Mouse (Mus musculus) central nervous system, embryonic 14 days (tissue): ENCODE results near the gene Ccdc183. TPM values are rescaled to one million over a fixed set of nuclear protein-coding genes. Genes with fewer than 3 reads are reported as not detected.

Source experiments
- polyA plus RNA-seq: library from polyadenylated mRNA; depleted of rRNA; stranded (reverse); fragments of >200 nt; gene quantifications from 2 replicates; pipeline ENCODE4 v1.2.3, GENCODE M21; 2012; rRNA removed

Gene Ccdc183
- 0.01 TPM in 1 of 2 replicates, not detected in the other for polyA plus RNA-seq

DNA sequence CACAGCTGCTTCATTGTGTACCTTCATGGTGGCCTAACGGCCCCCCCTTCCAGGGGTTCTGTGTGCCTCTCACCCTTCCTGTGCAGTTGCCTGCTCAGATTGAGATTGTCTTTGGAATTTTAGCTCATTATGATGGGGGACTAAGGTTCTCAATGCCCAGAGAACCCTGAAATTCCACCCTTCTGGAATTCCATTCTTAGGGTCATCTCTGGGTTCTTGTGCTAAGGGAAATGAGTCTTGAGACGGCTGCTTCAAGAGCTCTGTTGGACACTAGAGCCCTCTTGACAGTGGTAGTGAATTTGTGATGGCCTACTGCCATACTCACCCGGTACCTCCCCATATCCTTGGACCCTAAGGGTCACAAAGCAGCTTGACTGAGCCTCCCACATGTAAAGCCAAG, at the start of gene Ccdc183:
Gene Ccdc183 (minus strand): TSS at position 101 of the 400 bp plus-strand sequence.

DNA sequence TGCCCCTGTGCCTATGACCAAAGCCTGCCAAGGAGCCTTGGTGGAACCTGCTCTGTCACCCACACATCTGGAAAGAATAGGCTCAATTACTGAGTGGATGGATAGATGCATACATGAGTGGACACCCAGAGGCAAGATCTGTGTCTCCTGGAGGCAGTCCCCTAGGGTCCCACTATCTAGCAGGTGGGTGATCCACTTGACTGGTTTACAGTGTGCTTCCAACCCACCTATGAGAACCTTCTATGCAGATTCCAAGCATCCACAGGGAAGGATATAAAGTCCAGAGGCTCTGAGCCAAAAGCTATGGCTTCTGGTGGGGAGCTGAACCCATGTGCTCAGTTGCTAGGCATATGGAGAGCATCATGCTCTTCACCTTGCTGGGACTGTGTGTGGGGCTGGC, 40.2 kb upstream of the Ccdc183 start, which contains the start of gene Lcn5:
Gene Lcn5 (plus strand): TSS at position 301 of the 400 bp plus-strand sequence.

DNA sequence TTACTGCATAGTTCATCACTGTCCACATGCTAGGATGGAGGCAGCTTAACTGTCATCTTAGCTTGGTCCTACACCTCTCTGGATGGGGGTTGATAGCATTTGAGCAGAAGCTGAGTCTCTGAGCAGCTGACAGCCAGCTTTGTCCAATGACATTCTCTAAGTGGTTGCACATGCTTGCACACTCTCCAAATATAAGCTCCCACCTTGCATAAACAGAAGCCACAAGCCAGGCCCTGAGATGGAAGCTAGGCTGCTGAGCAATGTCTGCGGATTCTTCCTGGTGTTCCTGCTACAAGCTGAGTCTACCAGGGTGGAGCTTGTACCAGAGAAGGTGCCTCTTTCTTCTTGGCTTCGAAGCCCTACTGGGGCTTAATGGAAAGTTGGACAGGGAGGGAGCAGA, 35.4 kb upstream of the Ccdc183 start, which contains the start of gene Lcn8:
Gene Lcn8 (plus strand): TSS at position 219 of the 400 bp plus-strand sequence.

DNA sequence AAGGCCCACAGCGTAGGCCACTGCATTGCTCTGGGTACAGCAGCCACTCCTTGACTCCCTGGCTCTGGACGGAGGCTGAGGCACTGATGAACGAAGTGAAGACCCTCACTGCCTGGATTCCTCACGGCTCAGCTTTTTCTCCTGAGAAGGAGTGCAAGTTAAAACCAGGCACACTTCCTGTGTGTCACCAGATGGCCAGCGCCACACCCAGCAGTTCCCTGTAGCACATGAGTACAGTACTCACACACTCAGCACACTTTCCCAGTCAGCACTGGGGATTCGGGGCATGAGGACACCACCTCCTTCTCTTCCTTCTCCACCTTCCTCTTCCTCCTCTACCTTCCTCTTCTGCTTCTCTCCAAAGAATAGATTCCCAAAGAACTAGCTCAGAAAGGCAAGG, 10.3 kb upstream of the Ccdc183 start, which contains the start of gene Fcna:
Gene Fcna (minus strand): TSS at position 220 of the 400 bp plus-strand sequence.

DNA sequence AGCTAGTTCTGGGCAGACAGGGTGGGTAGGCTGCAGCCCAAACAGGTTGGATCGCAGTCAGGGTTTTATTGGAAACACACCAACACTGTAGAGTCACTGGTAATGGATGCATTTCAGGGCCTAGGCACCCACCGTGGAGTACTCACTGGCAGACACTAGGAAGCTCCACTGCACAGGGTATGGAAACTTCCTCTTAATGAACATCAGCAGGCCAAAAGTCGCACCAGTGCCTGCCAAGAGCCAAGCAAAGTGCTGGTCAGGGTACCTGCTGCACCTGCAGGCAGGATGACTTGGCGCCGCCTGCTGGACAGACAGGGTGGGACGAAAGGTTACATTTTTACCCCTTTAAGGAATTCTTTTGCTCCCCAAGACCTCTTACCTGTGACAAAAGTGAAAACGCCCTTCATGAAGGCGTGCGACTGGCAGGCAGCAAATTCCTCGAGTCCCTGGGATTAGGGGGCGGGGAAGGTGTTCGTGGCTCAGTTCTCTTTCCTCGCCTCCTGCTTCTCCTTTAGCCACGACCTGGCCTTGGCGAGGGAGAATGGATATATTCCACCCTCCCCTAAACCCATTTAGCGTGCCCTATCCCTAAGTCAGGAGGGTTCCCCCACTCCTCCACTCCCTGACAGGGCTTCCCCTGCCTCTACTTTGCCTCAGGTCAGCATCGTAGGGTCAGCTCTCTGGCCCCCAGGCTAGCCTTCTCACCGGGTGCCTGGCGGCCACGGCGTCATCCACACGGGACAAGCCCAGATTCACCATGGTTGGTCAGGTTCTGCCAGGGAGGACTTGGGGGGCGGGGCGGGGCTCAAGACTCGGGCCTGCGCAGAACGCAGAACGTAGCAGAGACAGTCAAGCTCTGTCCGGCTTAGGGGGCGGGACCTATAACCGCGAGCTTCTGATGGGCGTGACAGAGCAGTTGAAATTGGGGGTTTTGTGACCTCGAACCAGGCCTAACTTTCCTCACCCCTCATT, 4.0 kb upstream of the Ccdc183 start, which contains the start of gene Tmem141:
Gene Tmem141 (minus strand): TSS at position 777 of the 972 bp plus-strand sequence.

DNA sequence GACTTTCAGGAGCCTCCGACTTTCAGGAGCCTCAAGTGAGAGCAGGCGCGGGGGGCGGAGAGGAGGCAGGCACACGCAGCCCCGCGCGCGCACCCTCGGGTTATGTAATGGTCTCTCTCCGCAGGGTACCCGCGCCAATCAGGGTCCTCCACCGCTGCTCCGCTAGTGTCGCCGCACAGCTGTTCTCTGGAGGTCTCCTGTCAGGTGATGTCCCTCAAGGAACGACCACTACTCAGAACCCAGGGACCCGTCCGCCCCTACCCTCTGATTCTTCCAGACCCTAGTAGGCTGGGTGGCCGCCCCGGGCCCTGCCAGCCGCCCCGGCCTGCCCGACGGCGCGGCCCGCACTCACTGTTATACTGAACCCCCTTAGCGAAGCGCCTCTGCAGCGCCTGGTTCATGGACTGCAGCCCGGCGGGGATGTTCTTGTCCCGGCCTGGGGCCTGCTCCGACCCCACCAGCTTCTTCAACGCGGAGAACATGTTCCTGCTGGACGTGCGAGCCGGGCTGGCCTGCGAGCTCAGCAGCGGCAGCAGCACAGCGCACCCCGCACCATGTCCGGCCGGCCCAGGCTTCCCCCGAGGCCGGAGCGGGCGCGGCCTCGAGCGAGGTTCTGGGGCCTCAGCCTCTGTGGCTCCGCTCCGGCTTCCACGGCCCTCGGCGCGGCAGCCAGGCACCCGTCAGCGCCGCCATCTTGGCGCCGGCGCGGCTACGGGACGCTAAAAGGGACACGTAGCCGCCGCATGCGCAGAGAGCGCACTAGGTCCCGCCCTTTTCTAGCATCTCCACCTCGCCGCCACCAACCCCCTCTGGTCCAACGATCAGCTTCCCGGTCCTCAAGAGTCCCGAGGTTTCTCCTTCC, 9.5 kb downstream of the Ccdc183 start, which contains the start of gene Rabl6:
Gene Rabl6 (minus strand): TSS at position 761 of the 862 bp plus-strand sequence.

DNA sequence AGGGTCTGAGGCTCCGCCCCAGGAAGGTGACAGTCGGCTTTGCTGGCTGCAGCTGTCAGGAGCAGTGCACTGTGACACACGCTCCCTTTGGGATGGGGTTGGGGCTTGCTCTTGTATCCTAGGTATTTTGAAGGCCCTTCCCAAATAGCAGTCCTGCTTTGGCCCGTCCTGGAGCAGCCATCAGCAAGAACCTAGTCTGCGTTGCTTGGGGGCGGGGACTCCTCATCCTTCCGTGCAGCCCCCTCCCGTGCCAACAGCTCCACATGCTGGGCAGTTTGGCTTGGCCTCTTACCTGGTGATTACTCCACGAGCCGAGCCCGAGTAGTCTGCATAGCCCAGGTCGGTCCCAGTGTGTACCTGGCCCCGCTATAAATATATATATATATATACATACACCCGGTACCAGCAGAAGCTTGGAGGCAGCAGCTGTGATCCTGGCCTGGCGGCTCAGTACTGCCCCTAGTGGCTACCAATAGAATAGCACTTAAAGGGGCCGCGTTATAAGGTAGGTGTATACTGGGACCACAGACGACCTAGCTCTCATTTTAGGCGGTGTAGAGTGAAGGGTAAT, 36.1 kb downstream of the Ccdc183 start, which contains the start of gene Ajm1:
Gene Ajm1 (minus strand): TSS at position 464 of the 571 bp plus-strand sequence.

DNA sequence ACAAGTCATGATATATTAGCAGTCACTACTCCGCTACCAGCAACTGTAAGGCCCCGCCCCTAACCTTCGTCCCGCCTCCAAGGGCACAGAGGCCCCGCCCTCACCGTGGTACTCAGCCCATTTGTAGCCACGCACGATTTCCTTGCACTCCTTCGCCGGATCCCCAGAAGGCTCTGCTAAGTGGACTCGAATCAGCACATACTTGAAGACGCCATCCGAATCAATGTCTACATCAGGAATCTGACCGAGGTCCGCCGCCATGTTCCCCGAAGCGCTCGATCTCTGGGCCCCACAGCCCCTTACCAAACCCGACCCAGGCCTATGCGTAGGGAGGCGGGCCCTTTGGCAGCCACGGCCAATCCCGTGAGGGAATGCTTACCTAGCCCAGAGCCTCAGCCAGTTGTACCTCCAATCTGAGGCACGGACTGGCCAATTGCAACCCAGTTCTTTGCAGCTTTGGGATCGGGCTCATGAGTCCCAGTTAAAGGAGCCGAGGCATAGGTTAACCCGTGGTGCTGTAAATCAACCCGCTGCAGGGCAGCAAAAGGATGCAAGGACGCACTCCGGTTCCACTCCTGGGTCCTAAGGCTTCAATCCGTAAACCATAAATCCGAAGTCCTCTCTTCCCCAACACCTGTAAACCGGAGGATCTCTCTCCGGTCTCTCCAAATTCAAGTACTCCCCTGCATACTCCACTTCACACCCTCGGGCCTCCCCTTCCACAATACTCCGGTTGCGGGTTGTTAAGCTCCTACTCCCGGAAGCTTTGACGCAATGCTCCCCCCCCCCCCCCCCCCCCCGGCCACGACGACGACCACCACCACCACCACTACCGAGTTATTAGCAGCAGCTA, 42.7 kb downstream of the Ccdc183 start, which contains the start of the genes Mamdc4 and Phpt1:
Gene Mamdc4 (minus strand): TSS at position 267 of the 853 bp plus-strand sequence.
Gene Phpt1 (minus strand): TSS at position 646 of the 853 bp plus-strand sequence.

Other genes starting within 250 kb of the Ccdc183 start
- 29.5 and 39.5 TPM in 2 replicates for gene Sapcd2, start 245.4 kb downstream of the Ccdc183 start, polyA plus RNA-seq
- gene Entpd2, start 221.8 kb downstream of the Ccdc183 start, polyA plus RNA-seq = 2.0 and 3.8 TPM in 2 replicates
- 585 and 599 TPM in 2 replicates for gene Npdc1, start 218.3 kb downstream of the Ccdc183 start, polyA plus RNA-seq
- gene Fut7, start 194.4 kb downstream of the Ccdc183 start, polyA plus RNA-seq = 0.39 and 0.44 TPM in 2 replicates
- gene Abca2, start 189.0 kb downstream of the Ccdc183 start, polyA plus RNA-seq = 43.4 and 48.8 TPM in 2 replicates
- gene Clic3, start 160.8 kb downstream of the Ccdc183 start, polyA plus RNA-seq = 0.74 and 1.3 TPM in 2 replicates
- gene Paxx, start 156.6 kb downstream of the Ccdc183 start, polyA plus RNA-seq = 122 and 124 TPM in 2 replicates
- gene Ptgds, start 147.6 kb downstream of the Ccdc183 start, polyA plus RNA-seq = 65.0 and 127 TPM in 2 replicates
- not detected in 2 replicates for gene Lcn12, start 123.8 kb downstream of the Ccdc183 start, polyA plus RNA-seq
- 37.4 and 43.7 TPM in 2 replicates for gene Fbxw5, start 116.9 kb downstream of the Ccdc183 start, polyA plus RNA-seq
- gene C8g, start 116.0 kb downstream of the Ccdc183 start, polyA plus RNA-seq = 3.2 and 4.1 TPM in 2 replicates
- 13.1 and 14.5 TPM in 2 replicates for gene Traf2, start 70.7 kb downstream of the Ccdc183 start, polyA plus RNA-seq
- gene Edf1, start 59.8 kb downstream of the Ccdc183 start, polyA plus RNA-seq = 199 and 206 TPM in 2 replicates
- gene Mamdc4, start 42.8 kb downstream of the Ccdc183 start, polyA plus RNA-seq = 6.3 and 6.6 TPM in 2 replicates
- gene Phpt1, start 42.5 kb downstream of the Ccdc183 start, polyA plus RNA-seq = 181 and 195 TPM in 2 replicates
- gene Ajm1, start 35.9 kb downstream of the Ccdc183 start, polyA plus RNA-seq = 15.8 and 18.1 TPM in 2 replicates
- 83.7 and 90.9 TPM in 2 replicates for gene Rabl6, start 9.2 kb downstream of the Ccdc183 start, polyA plus RNA-seq
- gene Tmem141, start 4.3 kb upstream of the Ccdc183 start, polyA plus RNA-seq = 27.9 and 35.4 TPM in 2 replicates
- gene Fcna, start 10.4 kb upstream of the Ccdc183 start, polyA plus RNA-seq = 1.1 TPM in 2 replicates
- not detected in 2 replicates for gene Lcn8, start 35.4 kb upstream of the Ccdc183 start, polyA plus RNA-seq
- gene Lcn5, start 40.3 kb upstream of the Ccdc183 start, polyA plus RNA-seq = not detected in 2 replicates
- gene Lcn6, start 59.1 kb upstream of the Ccdc183 start, polyA plus RNA-seq = not detected in 2 replicates
- not detected in 2 replicates for gene Lcn10, start 65.0 kb upstream of the Ccdc183 start, polyA plus RNA-seq
- gene Obp2a, start 82.4 kb upstream of the Ccdc183 start, polyA plus RNA-seq = not detected in 2 replicates
- gene Bmyc, start 89.1 kb upstream of the Ccdc183 start, polyA plus RNA-seq = 70.7 and 77.4 TPM in 2 replicates
- not detected in 2 replicates for gene Obp2b, start 119.3 kb upstream of the Ccdc183 start, polyA plus RNA-seq
- gene Lcn3, start 147.9 kb upstream of the Ccdc183 start, polyA plus RNA-seq = not detected in 2 replicates
- gene Lcn11, start 159.3 kb upstream of the Ccdc183 start, polyA plus RNA-seq = not detected in 2 replicates
- gene Gm13539, start 164.6 kb upstream of the Ccdc183 start, polyA plus RNA-seq = not detected in 2 replicates
- not detected in 2 replicates for gene Glt6d1, start 198.2 kb upstream of the Ccdc183 start, polyA plus RNA-seq
- not detected in 2 replicates for gene Lcn9, start 205.5 kb upstream of the Ccdc183 start, polyA plus RNA-seq
- gene Sohlh1, start 229.6 kb upstream of the Ccdc183 start, polyA plus RNA-seq = not detected in 2 replicates
- 50.7 and 54.5 TPM in 2 replicates for gene Kcnt1, start 246.1 kb upstream of the Ccdc183 start, polyA plus RNA-seq